Mouse (Mus musculus) left cerebral cortex, adult 2 months (tissue): ENCODE measurements at regions not wholly inside any gene's neighbourhood (a gene's known extent, or its start where the extent isn't known, plus 50 kb on each side); places are given as distances from the start of the nearest gene placed in this dataset.
"Not testable (repeated sequence)": the region's sequence is repeated elsewhere in the genome, so short reads cannot be mapped to it uniquely, and the experiment has no call there.

Experiments
- DNase-seq, 2 experiments: peaks; one replicate each; pipeline ENCODE4 v3.0.0; 2021 to 2022; ENCODE audit warnings: low spot score in 2 of 2, mixed read lengths in 1 of 2; ENCODE audit errors: extremely low spot score in 1 of 2
- H3K27ac ChIP-seq: fragments of 200-600 bp; 2 replicates; pipeline ENCODE4 v1.8.1; 2022
- H3K4me3 ChIP-seq: fragments of 200-600 bp; 2 replicates; pipeline ENCODE4 v1.8.1; 2022
- CTCF ChIP-seq: fragments of 200-600 bp; IDR thresholded peaks from 2 replicates; pipeline ENCODE4 v1.8.1; 2022; ENCODE audit warnings: antibody characterized with exemption, mild to moderate bottlenecking, moderate library complexity
- intact Hi-C: fragments of 180-260 bp; cut with DNase I; formaldehyde crosslinking; loops from one replicate; pipeline ENCODE4 v1.15.1; 2025

DNA sequence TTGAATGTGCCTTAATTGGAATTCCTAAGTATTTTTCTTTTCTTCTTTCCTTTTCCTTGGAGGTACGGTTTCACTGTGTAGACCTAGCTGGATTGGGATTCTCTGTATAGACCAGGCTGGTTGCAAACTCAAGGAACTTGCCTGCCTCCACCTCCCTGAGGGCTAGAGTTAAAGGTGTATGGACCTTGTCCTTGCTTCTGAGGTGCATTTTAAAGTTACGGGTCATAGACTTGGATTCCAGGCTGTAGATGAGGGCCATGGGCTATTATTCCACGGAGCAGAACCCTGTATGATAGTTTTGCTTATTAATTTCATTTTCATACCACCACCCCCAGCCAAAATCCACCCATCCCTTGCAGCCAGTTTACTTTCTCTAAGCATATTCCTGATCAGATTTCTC lies 50.7 kb upstream of the Wdr26 start:
- H3K4me3 ChIP-seq: no peak overlapping the region
- no peak for TF ChIP-seq CTCF
- no peak for DNase-seq
- intact Hi-C loops: no loop called here
- no peak overlapping the region for H3K27ac ChIP-seq

DNA sequence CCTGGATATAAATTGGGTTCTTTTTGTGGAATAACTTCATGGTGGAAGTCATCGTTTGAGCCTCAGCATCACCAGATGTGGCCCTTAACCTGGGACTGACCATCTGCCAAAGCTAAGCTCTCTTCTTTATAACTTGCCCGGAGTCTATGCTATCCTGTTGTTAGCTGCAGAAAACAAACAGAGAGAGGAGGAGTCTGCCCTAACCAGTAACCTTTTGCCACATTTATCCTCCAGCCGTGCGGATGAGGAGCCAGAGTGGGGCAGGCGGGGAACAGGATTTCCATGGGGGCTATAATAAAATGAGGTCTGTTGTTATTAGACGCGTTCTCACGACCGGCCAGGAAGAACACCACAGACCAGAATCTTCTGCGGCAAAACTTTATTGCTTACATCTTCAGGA lies 51.4 kb upstream of the Wdr26 start:
- intact Hi-C loops: no loop called here
- H3K27ac ChIP-seq: no peak overlapping the region
- DNase-seq: no peak
- no peak for TF ChIP-seq CTCF
- H3K4me3 ChIP-seq: no peak overlapping the region

DNA sequence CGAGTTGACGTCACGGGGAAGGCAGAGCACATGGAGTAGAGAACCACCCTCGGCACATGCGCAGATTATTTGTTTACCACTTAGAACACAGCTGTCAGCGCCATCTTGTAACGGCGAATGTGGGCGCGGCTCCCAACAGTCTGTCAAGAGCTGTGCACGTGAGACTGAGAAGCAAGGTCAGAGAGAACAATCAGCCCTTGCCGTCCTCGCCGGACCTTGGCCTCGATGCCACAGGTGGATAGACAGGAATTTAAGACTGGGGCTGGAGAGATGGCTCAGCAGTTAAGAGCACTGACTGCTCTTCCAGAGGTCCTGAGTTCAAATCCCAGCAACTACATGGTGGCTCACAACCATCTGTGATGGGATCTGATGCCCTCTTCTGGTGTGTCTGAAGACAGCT lies 58.7 kb upstream of the Wdr26 start:
- DNase-seq, H3K4me3 ChIP-seq, H3K27ac ChIP-seq: not testable (repeated sequence)
- intact Hi-C loops: loop anchor here (5.0 to 10.0 kb wide), 4 partner anchors 112 to 347 kb away; no protein-coding TSS in a partner anchor

DNA sequence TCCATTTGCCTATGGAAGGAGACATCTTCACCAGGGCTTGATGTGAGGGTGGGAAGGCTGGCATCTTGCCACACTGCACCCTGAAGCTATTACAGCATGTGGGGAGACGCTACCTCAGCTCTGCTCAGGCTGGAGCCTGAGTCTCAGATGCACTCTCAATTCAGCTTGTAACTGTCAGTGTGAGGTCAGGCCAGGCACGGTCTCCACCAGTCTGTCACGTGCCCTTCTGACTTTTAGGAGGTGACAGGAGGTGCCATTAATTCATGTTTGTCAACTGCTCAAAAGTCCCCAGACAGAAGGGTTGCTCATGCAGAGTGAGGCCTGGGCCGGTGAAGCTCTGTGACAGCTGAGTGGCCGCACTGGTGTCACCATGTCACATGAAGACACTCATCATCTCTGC lies 59.4 kb upstream of the Wdr26 start:
- no peak overlapping the region for H3K27ac ChIP-seq
- no peak for TF ChIP-seq CTCF
- intact Hi-C loops: loop anchor here (5.0 to 10.0 kb wide), 4 partner anchors 111 to 346 kb away; no protein-coding TSS in a partner anchor

DNA sequence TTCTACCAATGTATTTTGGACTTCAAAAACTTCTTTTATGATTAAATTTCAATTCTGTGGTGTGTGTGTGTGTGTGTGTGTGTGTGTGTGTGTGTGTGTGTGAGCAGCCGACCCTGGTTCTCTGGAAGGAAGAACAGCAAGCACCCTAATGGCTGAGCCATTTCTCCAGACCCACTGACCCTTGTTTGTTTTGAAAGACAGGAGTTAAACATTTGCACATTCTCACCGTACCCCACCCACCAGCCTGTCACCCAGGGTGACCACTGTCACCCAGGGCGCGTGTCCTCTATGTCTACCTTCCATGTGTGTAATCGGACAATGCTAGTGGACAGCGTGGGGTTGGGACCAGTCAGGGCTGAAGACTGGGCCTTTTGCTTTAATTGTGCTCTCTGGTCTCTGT lies 60.0 kb upstream of the Wdr26 start:
- DNase-seq: no peak
- intact Hi-C loops: loop anchor here (5.0 to 10.0 kb wide), 4 partner anchors 110 to 345 kb away; no protein-coding TSS in a partner anchor
- Histone ChIP-seq H3K27ac (no peak overlapping the region), H3K4me3 (no peak overlapping the region)
- TF ChIP-seq CTCF: no peak

More for the DNA sequence above, 59.4 kb upstream of the Wdr26 start:
- DNase-seq: no peak
- H3K4me3 ChIP-seq: no peak overlapping the region

DNA sequence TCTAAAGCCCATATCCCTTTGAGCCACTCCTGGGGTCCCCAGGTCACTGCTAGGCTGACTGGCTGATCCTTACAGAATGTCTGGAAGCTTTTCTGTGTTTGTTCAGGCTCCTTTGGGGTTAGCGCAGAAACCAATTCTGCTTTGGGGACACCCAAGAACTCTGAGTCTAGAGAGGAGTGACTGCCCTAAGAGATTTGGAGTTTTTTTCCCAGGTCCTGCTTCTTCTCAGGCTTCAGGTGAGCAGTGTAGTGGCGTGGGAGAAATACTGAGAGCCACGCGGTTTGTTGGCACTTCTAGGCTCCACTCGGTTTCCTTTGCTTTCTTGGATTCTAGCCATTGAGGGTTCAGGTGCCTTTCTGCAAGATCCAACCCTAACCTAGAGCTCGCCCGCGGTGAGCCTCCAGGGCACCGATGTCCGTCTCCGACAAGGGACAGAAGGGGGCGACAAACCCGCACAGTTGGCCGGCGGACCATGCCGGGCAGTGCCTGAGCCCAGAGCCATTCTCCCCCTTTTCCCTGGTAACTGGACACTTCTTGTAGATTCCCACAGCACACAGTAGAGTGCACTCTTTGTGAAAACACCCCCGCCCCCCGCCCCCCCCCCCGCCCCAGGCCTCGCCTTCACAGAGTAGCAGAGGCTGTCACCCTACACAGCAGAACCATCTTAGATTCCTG lies 61.0 kb upstream of the Wdr26 start:
- no peak overlapping the region for H3K27ac ChIP-seq
- intact Hi-C loops: loop anchor here (5.0 to 10.0 kb wide), 4 partner anchors 110 to 345 kb away; no protein-coding TSS in a partner anchor

DNA sequence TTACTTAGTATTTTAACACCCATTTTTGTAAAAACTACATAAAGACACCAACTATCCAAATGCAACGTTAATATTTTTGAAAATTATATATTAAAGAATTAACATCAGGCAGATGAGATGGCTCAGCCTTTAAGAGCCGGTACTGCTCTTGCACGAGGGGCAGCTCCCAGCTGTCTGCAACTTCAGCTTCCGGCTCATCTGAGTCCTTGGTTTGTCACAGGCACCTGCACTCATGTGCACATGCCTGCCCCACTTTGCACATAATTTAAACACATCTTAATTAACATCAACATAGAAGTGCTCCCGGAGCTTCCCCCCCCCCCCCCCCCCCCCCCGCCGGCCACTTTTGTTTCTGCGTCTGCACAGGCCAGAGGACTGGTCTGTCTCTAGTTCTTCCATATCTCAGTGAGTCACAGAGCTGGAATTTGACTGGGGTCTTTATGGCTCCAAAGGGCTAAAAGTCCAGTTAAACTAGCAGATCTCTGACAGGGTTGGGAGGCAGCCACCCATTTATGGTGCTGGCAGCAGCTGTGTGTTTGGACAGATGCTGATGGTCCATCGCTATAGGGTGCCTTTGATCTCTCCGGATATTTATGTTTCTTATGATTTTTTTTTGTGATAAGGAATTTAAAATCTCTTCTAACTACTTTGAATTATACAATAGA lies 61.9 kb upstream of the Wdr26 start:
- no peak for TF ChIP-seq CTCF
- Histone ChIP-seq H3K27ac (no peak overlapping the region), H3K4me3 (no peak overlapping the region)
- no peak for DNase-seq
- intact Hi-C loops: loop anchor here (5.0 to 10.0 kb wide), 4 partner anchors 109 to 344 kb away; no protein-coding TSS in a partner anchor

More for the DNA sequence above, 61.0 kb upstream of the Wdr26 start:
- H3K4me3 ChIP-seq: no peak overlapping the region
- DNase-seq: peak; percentile 76 to 85
- peak; percentile 86 for TF ChIP-seq CTCF

DNA sequence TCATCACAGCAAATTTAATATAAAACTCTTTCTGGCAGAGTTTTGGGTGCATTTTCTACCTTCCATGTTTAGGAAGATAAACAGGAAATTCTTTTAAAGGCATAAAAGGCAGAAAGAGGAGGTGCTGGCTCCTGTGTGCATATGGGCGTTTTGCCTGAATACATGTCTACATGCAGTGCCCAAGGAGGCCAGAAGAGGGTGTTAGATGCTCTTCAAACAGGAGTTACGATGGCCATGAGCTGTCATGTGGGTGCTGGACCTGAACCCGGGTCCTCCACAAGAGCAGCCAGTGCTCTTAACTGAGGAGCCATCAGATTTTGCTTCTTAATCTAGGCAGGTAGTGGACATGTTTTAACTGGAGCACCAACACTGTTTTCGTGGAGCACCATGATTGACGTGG lies 69.0 kb upstream of the Wdr26 start:
- Histone ChIP-seq H3K27ac (no peak overlapping the region), H3K4me3 (no peak overlapping the region)
- no peak; the same call in 1 of the 2 replicates for TF ChIP-seq CTCF
- DNase-seq: no peak
- intact Hi-C loops: no loop called here

DNA sequence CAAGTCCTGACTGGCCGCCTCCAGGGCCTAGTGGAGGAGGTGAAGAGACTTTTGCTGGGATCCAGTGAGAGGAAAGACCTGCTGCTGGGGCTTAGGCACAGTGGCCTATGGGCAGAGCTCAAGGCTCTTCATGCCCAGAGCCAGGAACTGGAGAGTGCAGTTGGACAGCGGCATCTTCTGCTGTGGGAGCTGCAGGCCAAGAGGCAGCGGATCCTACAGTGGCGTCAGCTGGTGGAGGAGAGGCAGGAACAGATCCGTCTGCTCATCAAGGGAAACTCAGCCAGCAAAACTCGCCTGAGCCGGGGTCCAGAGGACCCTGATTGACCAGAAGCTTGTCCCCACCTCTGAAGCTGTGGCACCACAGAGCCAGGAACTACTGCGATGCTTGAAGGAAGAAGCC lies 69.4 kb upstream of the Cnih3 start:
- H3K27ac ChIP-seq, H3K4me3 ChIP-seq, DNase-seq, intact Hi-C loops: not testable (repeated sequence)

DNA sequence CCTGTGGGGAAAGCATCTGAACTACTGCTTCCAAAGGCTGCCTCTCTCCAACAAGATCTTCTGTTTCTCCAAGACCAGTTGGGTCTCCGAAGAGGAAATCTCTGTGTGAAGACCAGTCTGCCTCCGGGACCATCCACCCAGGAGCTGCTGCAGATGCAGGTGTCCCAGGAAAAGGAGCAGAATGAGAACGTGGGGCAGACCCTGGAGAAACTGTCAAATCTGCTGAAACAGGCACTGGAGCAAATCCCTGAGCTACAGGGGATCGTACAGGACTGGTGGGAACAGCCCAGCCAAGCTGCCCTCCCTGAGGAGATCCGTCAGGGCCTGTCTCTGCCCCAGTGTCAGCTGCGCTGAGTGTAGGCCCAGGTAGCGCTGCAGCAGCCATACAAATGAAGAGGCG lies 68.9 kb upstream of the Cnih3 start:
- H3K4me3 ChIP-seq, H3K27ac ChIP-seq, DNase-seq, intact Hi-C loops: not testable (repeated sequence)

DNA sequence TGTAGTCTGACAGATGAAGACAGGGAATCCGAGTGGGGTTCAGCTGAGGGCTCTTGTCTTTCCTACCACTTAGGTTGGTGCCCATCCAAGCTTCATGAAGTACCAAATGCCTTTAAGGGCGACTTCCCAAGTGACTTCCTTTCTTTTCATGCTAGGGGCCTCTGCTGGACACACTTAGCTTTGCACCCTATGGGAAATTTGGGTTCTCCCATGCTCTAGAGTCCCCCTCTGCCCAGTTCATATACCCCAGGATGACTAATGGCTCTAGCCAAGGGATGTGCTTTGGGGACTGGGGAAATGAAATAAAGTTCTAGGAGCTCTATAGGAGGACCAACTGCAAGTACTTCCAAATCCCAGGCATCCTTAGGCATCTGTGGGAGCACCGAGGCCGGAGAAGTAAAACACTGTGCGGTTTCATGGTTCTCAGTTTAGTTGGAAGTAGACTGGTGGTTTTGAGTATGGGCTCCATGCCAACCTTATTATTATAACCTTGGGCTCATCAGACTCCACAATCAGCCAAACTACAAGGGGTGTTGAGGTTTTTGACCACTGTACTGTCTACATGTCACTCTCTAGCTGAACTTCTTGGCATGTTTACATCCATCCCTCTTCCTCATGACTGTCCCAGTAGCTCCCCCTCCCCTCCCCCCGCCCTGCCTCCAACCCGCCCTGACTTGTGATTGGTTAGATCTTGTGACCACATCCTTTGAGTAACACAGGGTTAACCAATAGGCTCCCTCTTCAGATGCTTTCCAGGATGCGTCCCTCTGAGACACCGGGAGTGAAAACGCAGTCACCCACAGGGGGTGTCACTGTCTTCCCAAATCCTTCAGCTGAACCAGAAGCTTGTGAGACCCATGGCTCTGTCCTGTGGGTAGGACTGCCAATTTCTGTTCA lies 67.9 kb upstream of the Cnih3 start:
- Histone ChIP-seq H3K4me3 (no peak overlapping the region), H3K27ac (no peak overlapping the region)
- intact Hi-C loops: no loop called here
- no peak for DNase-seq
- TF ChIP-seq CTCF: peak; percentile 35

DNA sequence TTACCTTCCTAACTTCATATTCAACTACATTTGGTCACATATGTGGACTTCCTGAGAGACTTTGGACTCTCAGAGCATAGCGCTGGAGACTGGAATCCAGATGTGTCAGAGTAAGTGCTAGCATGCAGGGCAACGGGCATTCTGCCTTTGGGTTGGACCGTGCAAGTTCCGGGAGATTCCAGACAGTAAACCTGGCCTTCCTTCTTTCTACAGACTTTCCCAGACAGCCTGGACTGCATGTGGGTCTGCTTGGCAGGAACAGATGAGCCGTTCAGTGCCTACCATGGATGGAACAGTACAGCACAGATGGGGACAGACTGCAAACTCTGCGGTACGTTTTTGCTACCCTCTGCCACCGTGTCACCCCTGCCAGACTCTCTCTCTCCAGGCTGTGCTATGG lies 66.8 kb upstream of the Cnih3 start:
- TF ChIP-seq CTCF: no peak
- Histone ChIP-seq H3K4me3 (no peak overlapping the region), H3K27ac (no peak overlapping the region)
- intact Hi-C loops: no loop called here
- DNase-seq: no peak
